Mouse (Mus musculus) MEL (cell line): ENCODE results near the gene Iqcf1.
"Not testable (repeated sequence)": the region's sequence is repeated elsewhere in the genome, so short reads cannot be mapped to it uniquely, and the experiment has no call there.

Source experiments
- BHLHE40 ChIP-seq: IDR thresholded peaks from 2 replicates; pipeline ENCODE4 v1.6.1; 2012; ENCODE audit warnings: low read depth, mild to moderate bottlenecking, inconsistent platforms, low read length, improper control_type of control experiment, borderline replicate concordance
- CTCF ChIP-seq, 3 experiments: IDR thresholded peaks in 2 of 3; conservative IDR thresholded peaks in 1 of 3; 2 replicates each; pipeline ENCODE4 v1.5.1; 2011 to 2012; ENCODE audit warnings: low read length in 3 of 3, low read depth in 2 of 3, mild to moderate bottlenecking in 2 of 3, improper control_type of control experiment in 1 of 3, inconsistent platforms in 1 of 3, mixed read lengths in 1 of 3, moderate library complexity in 1 of 3; ENCODE audit not compliant: control insufficient read depth in 1 of 3, insufficient read depth in 1 of 3, poor library complexity in 1 of 3, severe bottlenecking in 1 of 3
- E2F4 ChIP-seq: IDR thresholded peaks from 2 replicates; pipeline ENCODE4 v1.6.1; 2011; ENCODE audit warnings: low read depth, low read length, improper control_type of control experiment, borderline replicate concordance
- GATA1 ChIP-seq: IDR thresholded peaks from 2 replicates; pipeline ENCODE4 v1.6.1; 2011; ENCODE audit warnings: low read depth, low read length, improper control_type of control experiment
- POLR2A ChIP-seq, 2 experiments: IDR thresholded peaks; 2 replicates each; pipeline ENCODE4 v1.6.1; 2011 to 2012; ENCODE audit warnings: low read length in 2 of 2, mild to moderate bottlenecking in 2 of 2, control low read depth in 1 of 2, improper control_type of control experiment in 1 of 2, low read depth in 1 of 2, moderate library complexity in 1 of 2; ENCODE audit not compliant: control insufficient read depth in 1 of 2, insufficient read depth in 1 of 2, poor library complexity in 1 of 2
- TAL1 ChIP-seq: IDR thresholded peaks from 2 replicates; pipeline ENCODE4 v1.6.1; 2012; ENCODE audit warnings: mild to moderate bottlenecking, inconsistent platforms, low read length, moderate library complexity, mixed read lengths
- USF2 ChIP-seq, 2 experiments: IDR thresholded peaks; 2 replicates each; pipeline ENCODE4 v1.6.1; 2011 to 2012; ENCODE audit warnings: improper control_type of control experiment in 2 of 2, low read length in 2 of 2, borderline replicate concordance in 1 of 2, inconsistent platforms in 1 of 2, low read depth in 1 of 2, mild to moderate bottlenecking in 1 of 2; ENCODE audit not compliant: insufficient read depth in 1 of 2
- ZC3H11A ChIP-seq: IDR thresholded peaks from 2 replicates; pipeline ENCODE4 v1.6.1; 2012; ENCODE audit warnings: low read depth, mild to moderate bottlenecking, inconsistent platforms, low read length, improper control_type of control experiment
- ZKSCAN1 ChIP-seq: IDR thresholded peaks from 2 replicates; pipeline ENCODE4 v1.6.1; 2012; ENCODE audit warnings: low read depth, mild to moderate bottlenecking, inconsistent platforms, low read length, improper control_type of control experiment, moderate library complexity

DNA sequence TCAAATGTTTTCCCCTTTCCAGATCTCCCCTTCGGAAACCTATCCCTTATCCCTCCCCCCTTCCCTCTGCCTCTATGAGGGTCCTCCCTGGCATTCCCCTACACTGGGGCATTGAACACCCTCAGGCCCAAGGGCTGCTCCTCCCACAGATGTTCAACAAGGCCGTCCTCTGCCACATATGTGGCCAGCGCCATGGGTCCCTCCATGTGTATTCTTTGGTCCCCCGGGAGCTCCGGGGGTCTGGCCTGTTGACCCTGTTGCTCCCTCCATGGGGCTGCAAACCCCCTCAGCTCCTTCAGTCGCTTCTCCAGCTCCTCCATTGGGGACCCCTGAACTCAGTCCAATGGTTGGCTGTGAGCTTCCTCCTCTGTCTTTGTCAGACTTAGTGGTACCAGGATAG lies 12.2 kb upstream of the Iqcf1 start:
- not testable (repeated sequence) for TF ChIP-seq BHLHE40; E2F4; USF2 (IDR thresholded peaks at IDR 0.05; ENCODE audit: borderline replicate concordance in 1 of 2, insufficient read depth in 1 of 2, low read depth in 1 of 2, low read length in 2 of 2); POLR2A (IDR thresholded peaks at IDR 0.05; ENCODE audit: control insufficient read depth in 1 of 2, insufficient read depth in 1 of 2, low read depth in 1 of 2, low read length in 2 of 2, poor library complexity in 1 of 2); GATA1; ZC3H11A; CTCF (IDR thresholded peaks at IDR 0.05 in 2 of 3, conservative IDR thresholded peaks at IDR 0.05 in 1 of 3; ENCODE audit: control insufficient read depth in 1 of 3, insufficient read depth in 1 of 3, low read depth in 2 of 3, low read length in 3 of 3, poor library complexity in 1 of 3, severe bottlenecking in 1 of 3); ZKSCAN1; TAL1
